Mouse (Mus musculus) adrenal gland, postnatal 14 days (tissue): ENCODE measurements around the gene Foxk1. TPM values are rescaled to one million over a fixed set of nuclear protein-coding genes. Genes with fewer than 3 reads are reported as not detected.

Experiments used
- DNase-seq: peaks from one replicate; pipeline ENCODE4 v3.0.0; 2021; ENCODE audit warnings: mixed read lengths
- total RNA-seq: library from RNA; stranded (reverse); gene quantifications from 2 replicates; pipeline ENCODE4 v1.2.3, GENCODE M21; 2021

Foxk1 gene
- total RNA-seq, 1 experiment from 2014 or later, result 20.2 TPM

DNA sequence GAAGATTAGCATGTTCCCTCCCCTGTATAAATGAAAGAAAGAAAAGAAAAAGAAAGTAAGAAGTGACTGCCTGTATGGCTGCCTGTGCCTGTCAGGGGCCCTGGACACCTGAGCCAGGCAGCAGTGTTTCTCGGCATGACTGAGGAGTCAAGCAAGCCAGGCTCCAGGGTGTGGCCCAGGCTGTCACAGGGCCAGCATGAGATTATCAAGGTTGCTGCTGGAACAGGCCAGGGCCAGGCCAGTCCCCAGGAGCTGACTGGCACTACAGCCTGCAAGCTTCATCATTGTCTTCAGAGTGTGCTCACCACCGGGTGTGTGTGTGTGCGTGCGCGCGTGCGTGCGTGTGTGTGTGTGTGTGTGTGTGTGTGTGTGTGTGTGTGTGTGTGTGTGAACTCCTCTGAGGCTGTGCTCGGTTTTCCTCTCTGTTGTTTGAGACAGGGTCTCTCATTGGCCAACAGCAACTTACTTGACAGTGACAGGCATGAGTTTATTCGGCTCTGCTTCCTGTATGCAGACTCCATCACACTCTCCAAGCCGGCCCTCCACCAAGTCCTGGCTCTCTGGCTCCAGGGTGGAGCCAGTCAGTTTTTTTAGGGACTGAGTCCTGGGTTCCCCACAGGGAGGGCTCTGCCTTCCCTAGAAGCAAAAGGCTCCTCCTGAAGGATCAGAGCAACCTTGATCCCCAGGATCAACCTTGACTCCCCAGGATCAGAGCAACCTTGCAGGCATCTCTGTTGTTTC is 43.7 kb downstream of the Foxk1 start:
- peak; percentile 82 for DNase-seq

DNA sequence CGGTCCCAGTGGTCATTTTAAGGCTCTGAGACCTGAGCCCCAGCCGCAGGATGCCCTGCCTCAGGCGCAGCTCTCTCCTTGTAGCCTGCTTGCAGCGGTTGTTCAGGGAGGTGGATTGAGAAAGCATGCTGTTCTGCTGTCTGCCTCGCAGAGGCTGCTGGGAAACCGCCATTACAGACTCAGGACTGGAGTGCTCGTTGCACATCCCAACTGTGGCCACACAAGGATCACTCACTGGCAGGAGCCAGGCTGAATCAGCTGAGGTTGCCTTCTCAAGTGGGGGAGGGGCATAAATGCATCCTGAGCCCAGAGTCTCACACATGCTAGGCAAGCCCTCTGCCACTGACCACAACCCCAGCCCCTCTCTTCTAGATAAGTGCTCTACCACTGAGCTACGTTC is 44.4 kb downstream of the Foxk1 start:
- peak; percentile 67 for DNase-seq

DNA sequence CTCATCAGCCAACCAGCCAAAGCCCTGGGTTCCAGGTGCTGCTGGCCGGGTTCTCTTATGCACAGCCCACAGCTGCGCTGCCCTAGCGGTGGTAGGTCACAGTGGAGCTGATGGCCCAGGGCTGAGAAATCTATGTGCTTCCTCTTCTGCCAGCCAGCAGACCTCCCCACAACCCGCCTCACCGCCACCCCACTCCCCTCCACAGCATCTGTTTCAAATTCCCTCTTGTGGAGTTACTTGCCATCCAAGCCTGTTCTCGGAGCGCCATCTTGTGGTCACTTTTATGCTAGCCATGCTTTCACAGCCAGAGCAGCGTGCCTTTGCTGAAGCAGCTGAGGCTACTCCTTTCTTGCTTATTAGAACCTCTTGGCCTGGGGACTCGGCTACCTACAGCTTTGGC is 46.8 kb downstream of the Foxk1 start:
- DNase-seq, result peak; percentile 92

DNA sequence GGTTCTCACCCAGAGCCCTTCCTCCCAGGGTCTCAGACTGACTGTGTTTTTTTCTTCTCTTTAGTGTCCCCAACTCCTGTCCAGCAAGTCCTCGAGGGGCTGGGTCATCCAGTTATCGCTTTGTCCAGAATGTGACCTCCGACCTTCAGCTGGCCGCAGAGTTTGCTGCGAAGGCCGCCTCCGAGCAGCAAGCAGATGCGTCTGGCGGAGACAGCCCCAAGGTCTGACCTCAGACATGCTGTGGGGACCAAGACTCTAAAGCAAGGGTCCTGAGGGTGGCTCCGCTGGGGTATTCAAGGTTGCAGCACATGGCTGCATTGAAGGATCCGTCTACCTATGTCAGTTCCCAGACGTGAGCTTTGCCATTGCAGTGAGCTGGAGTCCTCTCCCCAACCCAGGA is 47.3 kb downstream of the Foxk1 start:
- DNase-seq, result no peak

DNA sequence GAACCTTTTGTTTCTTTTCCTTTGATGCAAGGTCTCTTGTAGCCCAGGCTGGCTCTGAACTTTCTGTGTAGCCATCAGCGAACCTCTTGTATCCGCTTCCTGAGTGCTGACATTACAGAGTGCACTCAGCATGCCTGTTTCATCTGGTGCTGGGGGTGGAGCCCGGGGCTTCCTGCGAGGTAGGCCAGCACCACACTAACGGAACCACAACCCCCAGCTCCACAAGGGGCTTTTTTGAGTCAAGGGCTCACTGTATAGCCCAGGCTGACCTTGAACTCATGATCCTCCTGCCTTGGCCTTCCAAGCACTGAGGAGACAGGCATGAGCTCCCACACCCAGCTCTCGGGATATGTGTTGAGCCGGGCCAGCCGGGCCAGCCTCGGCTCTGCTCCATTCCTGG is 49.5 kb downstream of the Foxk1 start:
- no peak for DNase-seq

DNA sequence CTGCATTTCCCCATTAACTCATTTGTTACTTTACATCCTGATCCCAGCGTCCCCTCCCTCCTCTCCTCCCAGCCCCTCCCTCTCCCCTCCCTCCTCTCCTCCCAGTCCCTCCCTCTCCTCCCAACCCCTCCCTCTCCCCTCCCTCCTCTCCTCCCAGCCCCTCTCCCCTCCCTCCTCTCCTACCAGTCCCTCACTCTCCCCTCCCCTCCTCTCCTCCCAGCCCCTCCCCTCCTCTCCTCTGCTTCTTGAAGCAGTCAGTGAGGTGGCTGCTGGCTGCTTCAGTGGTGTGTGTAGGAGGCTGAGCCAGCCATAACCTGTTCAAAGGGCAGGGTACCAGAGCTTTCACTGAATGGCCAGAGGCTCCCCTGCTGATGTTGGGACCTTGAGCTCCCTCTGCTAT is 50.5 kb downstream of the Foxk1 start:
- no peak for DNase-seq

DNA sequence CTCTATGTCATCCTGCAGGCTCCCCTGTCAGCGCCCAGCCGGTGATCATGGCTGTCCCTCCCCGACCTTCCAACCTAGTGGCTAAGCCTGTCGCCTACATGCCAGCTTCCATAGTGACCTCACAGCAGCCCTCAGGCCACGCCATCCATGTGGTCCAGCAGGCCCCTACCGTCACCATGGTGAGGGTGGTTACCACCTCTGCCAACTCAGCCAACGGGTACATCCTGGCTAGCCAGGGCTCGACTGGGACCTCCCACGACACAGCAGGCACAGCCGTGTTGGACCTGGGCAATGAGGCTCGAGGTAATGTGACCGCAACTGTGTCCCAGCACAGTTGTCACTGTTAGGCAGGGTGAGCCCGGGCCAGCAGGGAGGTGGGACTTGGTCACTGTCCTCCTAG is 52.4 kb downstream of the Foxk1 start:
- DNase-seq, result no peak

DNA sequence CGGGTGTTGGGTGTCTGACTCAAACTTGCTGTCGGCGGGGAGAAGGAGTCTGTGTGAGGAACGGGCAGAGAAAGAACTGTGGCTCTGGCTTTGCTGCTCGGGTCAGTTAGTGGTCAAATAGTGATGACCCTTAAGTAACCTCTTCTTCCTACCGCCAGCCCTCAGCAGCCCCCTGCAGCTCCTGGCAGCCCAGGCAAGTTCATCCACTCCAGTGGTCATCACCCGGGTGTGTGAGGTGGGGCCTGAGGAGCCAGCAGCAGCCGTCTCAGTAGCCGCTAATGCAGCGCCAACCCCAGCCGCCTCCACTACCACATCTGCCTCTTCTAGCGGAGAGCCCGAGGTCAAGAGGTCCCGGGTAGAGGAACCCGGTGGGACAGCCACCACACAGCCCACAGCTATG is 55.0 kb downstream of the Foxk1 start:
- DNase-seq, result no peak

DNA sequence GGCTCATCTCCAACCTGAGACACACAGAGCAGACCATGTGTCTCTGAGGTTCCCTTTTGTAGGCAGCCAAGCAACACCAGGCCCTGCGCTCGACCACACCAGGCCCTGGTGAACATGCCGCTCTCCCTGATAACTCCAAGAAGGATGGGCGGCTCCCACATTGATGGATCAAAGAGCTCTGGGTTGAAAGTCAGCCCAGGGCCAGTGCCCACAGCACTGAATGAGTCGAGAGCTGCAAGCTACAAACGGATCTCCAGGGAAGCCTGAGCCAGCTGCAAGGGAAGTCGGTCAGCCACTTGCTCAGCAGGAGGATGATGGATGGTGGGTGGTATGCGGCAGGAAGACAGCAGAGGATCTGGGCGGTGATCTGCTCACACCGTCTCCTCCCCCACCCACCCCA is 56.0 kb downstream of the Foxk1 start:
- DNase-seq, result peak; percentile 55

DNA sequence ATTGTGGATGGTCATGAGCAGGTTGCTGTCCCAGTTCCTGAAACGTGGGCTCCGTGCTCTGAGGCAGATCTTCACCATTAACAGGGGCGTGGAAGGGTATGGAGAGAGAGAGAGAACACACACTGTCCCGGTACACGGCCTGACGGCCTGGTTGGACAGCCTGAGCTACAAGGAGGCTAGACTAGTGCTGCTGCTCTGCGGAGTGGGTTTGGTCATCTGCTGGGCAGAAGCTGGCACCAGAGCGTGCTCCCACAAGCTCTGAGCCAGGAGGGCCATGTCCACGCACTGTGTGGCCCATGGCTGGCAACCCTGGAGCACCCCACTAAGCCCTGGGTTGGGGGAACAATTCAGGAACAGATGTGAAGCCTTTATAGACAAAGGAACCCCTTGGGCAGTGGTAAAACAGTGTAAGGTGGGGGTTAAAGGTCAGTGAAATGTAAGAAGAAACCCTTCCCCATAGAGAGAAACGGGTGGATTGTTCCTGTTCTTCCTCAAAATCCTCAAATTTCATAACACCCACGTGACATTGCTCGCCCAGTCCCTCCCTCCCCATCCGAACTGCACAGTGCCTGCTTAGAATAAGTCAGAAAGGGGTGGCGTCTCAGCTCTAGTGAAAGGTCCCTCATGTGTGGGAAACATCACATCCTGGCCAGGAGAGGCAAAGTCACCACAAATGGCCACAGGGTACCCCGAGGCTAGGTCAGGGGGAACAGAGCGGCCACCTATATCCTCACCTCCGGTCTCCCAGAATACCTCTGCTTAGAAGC is 57.7 kb downstream of the Foxk1 start:
- no peak for DNase-seq

DNA sequence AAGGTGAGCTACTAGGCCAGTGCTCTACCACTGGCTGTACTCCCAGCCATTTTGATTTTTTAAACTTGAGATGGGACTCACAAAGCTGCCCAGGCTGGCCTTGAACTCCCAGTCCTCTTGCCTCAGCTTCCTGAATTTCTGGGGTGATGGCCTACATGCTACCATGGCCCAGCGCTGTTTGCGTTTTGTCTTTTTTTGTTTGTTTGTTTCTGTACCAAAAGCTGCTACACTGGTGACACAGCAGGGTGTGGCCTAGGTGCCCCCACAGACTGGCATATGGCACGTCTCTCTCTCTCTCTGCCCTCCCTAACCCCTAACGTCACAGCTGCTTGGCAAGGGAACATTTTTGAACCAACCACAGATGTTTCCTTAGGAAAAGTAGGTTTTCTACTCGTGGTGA is 58.5 kb downstream of the Foxk1 start:
- DNase-seq, result no peak

DNA sequence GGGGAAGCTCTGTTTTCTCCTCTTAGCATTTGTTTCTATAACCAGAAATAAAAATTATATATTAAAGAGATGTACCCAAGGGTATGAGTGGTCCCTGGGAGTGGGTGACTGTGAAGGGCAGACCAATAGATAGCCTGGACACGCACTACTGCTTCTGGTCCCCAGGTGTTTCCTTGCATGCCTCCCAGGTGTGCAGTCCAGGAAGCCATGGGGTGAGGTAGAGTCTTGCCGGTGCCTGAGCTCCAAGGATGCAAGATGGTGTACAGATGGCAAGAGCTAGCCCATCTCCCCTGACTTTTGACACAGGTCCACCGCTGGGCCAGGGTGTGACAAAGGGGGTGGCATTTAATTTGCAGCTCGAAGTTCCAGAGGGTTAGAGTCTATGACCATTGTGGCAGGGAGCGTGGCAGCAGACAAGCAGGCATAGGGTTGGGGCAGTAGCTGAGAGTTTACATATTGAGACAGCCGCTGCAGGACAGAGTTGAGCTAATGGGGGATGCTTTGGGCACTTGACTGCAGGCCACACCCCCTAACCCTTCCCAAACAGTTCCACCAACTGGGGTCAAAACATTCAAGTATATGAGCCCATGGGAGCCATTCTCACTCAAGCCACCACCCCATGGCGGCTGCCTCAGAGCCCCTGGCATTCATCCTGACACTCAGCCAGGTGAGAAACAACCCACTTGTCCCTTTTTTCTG is 60.8 kb downstream of the Foxk1 start:
- DNase-seq, result no peak

DNA sequence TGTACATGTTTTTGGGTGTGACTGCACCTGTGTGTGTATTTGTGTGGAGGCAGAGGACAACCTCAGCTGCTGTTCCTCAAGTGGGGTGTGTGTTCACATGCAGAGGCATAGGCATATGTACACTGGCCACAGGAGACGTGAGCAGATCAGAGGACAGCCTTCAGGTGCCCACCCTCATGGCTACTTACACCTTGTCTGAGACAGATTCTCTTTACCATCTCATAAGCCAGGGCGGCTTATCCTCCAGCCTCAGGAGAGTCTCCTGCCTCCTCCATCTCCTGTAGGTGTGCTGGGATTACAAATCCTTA is 61.3 kb downstream of the Foxk1 start:
- no peak for DNase-seq

DNA sequence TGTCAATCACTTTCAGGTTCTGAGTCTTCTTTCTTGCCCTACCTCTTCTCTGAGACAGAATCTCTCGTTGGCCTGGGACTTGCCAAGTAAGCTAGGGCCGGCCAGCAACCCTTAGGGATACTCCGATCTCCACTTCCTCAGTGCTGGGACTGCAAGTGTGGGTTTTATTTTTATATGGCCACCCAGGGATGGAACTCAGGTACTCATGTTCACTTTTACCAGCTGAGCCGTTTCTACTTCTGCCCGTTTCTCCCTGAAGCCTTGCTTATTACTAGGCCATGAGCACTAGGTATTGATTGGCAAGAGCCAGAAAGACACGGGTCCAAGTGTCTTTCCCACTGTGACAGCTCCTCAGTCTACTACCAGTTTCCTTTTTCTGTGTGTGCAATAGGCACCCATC is 61.7 kb downstream of the Foxk1 start:
- DNase-seq, result no peak

DNA sequence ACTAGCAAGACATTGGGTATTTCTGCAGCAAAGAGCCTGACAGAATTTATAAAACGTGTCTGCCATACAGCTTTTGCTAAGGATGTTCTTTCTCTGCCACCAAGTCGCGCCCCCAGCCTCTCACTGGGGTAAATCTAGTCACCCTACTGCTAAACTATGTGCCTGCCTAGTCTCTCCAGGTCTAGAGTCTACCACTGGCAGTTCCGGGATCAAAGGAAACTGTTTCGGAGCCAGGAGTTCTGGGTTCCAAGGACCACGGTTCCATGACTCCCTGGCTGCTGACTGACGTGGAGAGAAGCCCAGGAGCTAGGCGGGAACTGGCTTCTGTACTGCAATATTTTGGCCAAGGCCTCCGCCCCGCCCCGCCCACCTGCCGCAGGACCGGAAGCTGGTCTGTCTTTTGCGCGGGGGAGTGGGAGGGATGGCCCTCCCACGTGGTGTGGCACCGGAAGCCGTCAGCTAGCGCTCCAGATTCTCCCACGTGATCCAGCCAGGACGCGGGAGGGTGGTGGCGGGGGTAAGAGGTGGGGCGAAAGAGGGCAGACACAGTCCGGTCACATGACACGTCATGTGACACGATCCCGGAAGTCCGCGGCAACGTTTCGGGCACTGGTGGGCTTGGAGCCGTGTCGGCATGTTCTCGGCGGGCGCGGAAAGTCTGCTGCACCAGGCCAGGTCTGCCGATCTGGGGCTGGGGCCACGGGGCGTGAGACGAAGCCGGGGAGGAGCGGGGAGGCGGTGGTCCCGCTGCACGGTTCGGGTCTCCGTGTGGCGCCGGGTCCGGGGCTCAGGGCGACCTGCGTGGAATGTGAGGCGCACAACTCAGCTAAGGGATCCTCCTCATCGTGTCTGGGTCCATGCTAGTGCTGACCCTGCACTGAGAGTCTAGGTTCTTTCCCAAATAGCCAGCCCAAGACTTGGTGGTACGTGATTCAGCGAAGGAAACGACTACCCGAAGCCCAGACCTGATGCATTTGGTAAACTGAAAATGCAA is 62.5 kb downstream of the Foxk1 start, which contains the start of gene Ap5z1:
Ap5z1 (plus strand) TSS at position 484 of the 994 bp plus-strand sequence.
- DNase-seq, result peak; percentile 98

DNA sequence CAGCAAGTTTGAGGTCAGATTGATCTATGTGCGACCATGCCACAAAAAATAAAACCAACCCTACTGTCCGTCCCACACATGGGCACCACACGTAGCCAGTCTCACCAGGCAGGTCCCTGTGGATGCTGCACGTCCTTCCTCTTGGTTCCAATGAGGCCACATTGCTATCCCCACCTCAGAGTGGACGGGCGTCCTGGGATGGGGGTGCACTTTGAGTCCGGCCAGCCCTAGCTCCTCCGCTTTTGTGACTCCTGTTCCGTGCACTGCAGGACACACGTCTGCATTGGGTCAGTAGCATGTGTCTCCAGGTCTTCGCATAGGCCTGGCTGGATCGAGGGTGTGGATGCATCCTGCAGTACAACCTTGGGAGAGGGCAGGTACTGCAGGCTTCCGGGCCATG is 67.1 kb downstream of the Foxk1 start:
- DNase-seq, result no peak

DNA sequence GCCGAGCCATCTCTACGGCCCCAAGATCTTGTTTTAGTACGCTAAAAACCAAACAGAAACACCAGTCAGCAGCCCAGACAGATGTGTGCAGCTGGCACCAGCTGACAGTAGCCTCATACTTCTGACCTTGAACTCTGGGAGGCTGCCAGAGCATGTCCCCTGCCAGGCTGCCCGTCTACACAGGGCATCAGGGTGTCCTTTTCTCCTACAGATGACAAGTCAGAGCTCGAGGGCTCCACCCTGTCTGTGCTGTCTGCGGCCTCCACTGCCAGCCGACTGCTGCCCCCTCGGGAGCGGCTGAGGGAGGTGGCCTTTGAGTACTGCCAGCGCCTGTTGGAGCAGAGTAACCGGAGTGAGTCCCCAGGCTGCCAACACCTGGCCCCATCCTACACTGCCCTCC is 68.5 kb downstream of the Foxk1 start:
- DNase-seq, result peak; percentile 82

DNA sequence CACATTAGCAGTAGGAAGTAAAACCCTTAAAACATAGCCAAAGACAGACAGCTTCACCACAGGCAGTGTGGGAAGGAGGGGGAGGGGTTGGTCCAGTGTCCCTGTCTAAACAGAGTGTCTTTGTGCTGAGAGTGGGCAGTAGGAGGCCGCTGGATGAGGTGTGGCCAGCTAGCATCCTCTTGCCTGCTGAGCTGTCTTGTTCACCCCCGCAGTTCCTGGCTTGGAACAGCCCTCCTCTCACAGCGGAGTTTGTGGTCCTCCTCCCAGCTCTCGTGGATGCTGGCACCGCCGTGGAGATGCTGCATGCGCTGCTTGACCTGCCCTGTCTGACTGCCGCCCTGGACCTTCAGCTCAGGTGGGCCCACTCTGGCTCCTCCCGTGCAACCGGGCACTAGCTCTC is 72.4 kb downstream of the Foxk1 start:
- DNase-seq, result no peak

DNA sequence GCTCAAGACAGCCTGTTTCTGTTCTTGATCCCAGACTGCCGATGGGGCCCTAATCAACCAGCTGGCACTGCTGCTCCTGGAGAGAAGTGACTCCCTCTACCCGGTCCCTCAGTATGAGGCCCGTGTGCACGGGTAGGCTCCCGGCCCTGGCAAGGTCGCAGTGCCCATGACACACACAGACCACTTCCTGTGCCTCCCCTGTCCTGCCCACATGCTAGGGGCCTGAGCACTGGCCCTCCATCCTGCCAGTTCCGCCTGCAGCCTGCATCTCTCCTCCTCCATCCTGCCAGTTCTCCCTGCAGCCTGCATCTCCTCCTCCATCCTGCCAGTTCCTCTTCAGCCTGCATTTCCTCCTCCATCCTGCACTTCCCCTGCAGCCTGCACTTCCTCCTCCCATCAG is 74.4 kb downstream of the Foxk1 start:
- no peak for DNase-seq

DNA sequence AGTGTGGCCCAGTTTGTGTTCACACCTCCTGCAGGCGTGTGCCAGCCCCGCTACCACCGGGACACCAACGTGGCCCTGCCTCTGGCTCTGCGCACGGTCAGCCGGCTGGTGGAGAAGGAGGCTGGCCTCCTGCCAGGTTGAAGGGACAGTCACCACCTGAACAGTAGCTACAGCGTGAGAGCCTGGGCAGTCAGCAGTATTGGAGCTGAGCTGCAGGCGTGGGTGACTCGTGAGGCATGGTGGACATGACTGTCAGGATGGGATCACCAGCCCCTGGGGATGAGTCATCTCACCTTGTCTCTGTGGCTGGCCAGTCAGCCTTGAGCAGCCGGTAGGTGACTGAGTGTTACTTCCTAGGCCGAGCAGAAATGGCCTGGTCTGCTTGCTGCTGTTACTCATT is 76.0 kb downstream of the Foxk1 start:
- DNase-seq, result peak; percentile 84

DNA sequence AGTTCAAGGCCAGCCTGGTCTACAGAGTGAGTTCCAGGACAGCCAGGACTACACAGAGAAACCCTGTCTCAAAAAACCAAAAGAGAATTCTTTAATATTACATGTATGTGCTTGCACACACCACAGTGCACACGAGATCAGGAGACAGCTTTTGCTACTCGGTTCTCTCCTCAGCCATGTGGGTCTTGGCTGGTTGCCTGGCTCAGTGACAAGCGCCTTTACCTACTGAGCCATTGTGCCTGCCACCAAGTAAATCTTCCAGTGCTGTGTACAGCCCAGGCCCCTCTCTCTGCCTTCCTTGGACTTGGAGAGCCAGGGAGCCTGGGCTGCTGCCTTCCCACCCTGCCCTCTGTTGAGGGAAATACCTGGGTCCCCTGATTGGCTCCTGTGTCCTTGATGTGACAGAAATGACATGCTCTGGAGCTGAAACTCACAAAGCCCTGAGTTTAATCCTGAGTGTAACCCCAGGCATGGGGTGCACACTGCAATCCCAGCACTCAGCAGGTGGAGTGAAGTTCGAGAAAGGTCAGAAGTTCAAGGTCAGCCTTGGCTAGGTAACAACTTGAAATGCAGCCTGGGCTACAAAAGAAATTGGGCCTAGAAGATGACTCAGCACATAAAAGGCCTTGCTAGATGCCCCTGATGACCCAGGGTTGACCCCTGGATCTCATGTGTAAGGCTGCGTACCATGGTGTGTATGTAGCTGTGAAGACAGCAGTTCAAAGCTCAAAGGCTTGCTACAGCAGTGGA is 76.7 kb downstream of the Foxk1 start:
- DNase-seq, result no peak
